Mouse (Mus musculus): ENCODE data around the gene Fam198b.
A peak's percentile ranks its signal among the peaks of the same experiment; 100 is the strongest.

The Fam198b gene

DNA sequence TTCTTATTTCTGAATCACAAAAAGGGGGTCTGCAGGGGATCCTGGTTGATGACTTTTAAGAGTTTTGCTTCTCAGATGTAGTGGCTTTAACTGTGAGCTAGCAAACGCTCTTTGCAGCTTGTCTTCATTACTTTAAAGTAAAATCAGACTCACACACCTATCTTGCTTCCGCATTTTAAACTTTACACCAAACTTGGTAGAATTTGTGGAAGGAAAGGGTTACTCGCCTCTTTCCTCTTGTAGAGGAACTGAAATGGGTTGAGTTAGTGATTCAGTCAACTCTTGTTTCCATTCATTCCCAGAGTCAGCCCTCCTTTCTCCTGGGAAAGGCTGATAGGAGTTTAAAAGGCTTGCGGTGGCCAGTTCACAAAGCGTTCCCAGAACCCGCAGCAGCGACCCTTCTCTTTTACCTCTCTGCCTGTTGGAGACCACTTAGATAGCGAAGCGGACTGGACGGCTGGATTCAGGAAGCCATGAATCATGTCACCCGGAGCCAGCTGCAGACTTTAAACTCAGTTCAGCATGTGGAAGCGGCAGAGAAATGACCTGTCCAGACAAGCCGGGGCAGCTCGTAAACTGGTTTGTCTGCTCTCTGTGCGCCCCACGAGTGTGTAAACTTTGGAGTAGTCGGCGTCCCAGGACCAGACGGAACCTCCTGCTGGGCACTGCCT lies 1.5 kb downstream of the Fam198b start:
- peak; percentile 26 for DNase-seq (ENCODE audit: low read depth, low spot score)

DNA sequence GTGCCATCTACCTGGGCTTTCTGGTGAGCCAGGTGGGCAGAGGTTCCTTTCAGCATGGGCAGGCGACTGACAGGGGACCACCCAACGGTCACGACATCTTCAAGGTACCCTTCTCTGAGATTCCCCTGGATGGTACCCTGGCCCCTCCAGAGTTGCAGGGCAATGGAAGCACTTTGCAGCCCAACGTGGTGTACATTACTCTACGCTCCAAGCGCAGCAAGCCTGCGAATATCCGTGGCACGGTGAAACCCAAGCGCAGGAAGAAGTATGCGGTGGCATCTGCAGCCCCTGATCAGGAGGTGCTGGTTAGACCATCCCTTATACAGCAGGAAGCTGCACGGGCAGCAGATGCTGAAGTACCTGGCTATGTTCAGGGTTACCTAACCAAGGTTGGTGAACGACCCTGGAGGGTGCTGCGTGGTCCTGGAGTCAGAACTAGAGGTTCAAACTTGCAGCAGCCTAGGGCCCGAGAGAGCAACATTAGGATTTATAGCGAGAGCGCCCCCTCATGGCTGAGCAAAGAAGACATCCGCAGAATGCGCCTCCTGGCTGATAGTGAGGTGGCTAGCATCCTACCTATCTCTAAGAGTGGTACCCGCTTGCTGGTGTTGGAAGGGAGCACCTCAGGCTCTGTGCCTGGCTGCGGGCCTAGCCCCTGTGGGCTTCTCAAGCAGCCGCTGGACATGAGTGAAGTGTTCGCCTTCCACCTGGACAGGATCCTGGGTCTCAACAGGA lies 2.2 kb downstream of the Fam198b start:
- DNase-seq (ENCODE audit: low read depth, low spot score): peak; percentile 51

- DNase-seq (ENCODE audit: low read depth, low spot score): no peak
These were observed 3.0 kb downstream of the Fam198b start for GRCm38 (mm10) chr3:79887161-79887855.

DNA sequence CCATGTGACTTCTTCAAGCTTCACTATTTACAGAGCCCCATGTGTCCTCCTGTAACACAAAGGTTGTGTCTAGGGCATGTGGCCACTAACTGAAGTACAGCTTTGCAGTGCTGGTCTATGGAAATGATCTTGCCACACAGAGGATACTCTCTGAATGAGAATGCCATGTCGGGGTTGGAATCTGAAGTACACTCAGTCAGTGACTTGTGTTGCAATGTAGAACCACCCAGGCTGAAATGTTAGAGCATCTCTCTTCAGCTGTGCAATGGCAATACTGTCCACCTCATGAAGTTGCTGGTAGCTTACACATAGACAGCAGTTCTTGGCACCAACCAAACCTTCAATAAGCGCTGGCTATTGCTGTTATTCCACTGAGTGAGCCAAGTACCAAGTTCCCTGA lies 3.6 kb downstream of the Fam198b start:
- DNase-seq (ENCODE audit: low read depth, low spot score): no peak

DNA sequence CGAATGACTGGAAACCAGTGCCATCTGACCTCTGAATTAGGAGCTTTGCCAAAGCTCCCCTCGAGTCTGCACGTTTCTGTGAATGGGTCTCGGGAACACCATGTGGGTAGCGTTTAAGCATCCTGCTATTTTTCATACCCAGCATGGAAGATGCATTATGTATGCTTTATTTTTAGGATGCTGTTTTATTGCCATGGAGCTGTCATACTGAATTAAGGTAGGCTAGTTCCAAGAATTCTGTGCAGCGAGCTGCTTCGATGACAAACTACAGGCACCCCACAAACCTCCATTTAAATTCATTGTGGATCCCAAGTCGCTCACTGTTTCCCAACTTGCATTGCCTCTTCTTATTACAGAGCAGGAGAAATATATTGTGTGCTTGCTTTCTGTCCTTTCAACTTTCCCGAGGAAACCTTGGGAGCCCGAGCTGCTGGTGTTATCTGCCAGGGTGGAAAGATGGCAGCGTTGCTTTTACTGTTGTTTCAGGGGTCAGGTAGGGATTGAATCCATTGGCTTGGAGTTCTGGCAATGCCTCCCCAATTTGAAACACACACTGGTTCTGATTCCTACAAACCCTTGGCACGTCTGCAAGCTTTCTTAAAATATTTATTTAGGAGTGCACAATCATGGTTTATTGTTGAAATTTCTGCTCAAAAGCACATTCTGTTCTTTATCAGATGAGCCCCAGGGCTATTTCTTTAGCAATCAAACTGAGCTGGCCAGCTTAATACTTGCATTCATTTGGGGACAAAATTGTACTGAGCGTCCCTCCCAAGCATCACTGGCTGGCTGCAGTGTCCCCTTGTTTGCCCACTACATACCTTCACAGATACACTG lies 13.4 kb downstream of the Fam198b start:
- DNase-seq (ENCODE audit: low read depth, low spot score): no peak

- DNase-seq (ENCODE audit: low read depth, low spot score): no peak
These were observed 14.2 kb downstream of the Fam198b start for GRCm38 (mm10) chr3:79898514-79898913.

GRCm38 (mm10) chr3:79899906-79900305 lies 15.6 kb downstream of the Fam198b start:
- DNase-seq (ENCODE audit: low read depth, low spot score): no peak

GRCm38 (mm10) chr3:79900502-79900901 lies 16.2 kb downstream of the Fam198b start:
- DNase-seq (ENCODE audit: low read depth, low spot score): no peak

DNA sequence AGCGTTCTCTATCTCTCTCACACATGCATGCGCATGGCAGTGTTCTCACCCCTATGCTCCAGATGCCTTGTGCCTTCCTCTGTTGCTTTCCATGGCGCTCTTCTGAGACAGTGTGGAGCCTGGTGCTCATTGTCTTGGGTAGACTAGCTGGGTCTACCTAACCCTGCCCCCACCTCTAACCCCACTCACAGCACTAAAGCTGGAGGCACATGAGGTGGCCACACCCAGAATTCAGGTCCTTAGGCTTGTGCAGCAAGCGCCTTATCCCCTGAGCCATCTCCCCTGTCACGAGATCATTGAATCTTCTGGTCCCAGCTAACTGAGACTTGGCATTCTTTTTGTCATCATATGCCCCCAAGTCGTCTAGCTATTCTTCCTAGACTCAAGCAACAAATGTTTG lies 17.0 kb downstream of the Fam198b start:
- peak; percentile 22 for DNase-seq (ENCODE audit: low read depth, low spot score)

DNA sequence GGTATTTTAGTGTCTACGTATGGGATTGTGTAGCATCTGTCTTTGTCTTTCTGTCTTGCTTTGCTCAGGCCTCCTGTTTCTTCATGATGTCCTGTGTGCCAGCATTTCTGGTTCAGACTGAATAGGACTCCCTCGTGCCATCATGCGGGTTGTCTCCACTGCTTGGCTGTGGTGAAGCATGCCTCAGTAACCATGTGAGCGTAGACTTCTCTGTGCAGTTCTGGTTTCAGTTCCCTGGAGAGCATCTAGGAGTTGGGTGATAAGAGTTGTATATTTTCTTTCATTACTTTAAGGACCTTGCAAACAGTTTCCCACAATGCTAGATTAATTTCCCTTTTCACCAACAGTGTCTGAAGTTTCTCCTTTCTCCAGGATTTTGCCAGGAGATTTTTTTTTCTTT lies 17.4 kb downstream of the Fam198b start:
- DNase-seq (ENCODE audit: low read depth, low spot score): no peak

DNA sequence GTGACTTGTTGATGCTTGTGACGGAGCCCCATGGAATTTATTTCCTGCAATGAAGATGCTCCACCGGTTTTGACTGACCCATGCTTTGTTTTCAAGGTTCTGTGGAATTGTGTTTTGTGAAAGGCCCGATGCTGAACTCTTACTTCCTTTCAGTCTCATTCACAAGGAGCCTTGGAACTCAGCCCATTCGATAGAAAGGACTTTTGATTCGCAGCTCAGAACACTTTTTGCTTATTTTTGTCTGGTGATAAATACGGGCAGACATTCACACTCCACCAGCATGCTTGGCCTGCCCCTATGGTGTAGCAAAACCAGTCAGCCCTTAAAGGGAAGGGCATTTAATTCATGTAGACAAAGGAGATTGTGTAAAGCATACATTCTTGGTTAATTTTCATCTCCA lies 19.5 kb downstream of the Fam198b start:
- DNase-seq (ENCODE audit: low read depth, low spot score): no peak

DNA sequence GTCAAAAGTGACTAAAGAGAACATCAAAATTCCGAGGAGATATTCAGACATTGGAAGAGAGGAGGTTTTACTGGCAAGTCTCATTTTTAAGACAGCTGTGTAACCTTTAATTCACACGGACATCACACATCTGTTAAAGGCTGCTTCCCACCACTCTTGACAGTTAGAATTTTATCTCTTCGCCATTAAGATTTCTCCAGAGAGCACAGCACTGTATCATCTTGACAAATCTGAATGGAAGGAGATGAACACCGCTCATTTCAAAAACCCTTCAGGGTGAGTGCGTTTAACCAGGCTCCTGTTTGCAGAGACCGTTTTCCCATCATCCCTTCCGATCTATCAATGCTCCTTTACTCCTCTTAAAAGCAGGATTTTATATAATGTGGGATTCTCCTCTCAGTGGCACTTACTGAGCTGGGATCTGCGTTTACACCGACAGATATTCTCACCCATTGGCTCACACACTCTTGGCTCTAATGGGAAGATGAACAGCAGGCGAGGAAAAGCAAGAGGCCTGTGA lies 20.0 kb downstream of the Fam198b start:
- no peak for DNase-seq (ENCODE audit: low read depth, low spot score)

GRCm38 (mm10) chr3:79905397-79905796 lies 21.1 kb downstream of the Fam198b start:
- no peak for DNase-seq (ENCODE audit: low read depth, low spot score)

- no peak for DNase-seq (ENCODE audit: low read depth, low spot score)
These were observed 22.1 kb downstream of the Fam198b start for GRCm38 (mm10) chr3:79906250-79907045.

GRCm38 (mm10) chr3:79907223-79907622 lies 22.9 kb downstream of the Fam198b start:
- DNase-seq (ENCODE audit: low read depth, low spot score): peak; percentile 76

DNA sequence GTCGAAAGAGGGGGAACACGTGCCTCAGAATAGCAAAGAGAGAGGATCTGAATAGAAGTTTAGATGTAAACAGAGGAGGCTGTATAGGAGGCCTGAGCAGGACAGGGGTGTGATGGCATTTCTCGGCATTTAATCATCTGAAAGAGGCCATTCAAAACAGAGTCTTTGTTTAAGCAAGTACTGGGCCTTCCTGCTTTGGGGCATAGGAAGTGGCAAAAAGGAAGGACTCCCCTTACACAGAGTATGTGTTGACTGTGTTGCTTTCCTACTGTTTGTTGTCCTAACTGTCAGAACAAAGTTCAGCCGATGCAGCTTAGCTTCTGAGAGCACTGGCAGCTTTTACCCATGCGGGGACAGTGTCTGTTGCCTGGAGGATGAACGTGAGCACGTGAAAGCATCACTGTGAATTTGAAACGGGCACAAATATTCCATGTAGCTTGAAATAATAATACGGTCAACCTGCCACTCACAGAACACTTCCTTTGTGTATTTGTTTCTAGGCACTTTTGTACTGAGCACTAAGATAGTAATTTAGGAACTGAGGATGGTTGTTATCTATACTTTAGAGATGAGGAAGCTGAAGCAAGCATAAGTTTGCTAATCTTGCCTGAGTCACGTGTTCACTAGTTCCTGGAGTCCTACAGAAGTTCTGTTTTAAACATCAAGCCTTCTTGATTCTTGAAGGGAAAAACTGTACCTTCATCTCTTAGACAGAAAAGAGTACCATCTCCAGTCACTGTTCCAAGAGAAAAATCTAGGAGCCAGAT lies 26.2 kb downstream of the Fam198b start:
- no peak for DNase-seq (ENCODE audit: low read depth, low spot score)

- DNase-seq (ENCODE audit: low read depth, low spot score): no peak
These were observed 26.8 kb downstream of the Fam198b start for GRCm38 (mm10) chr3:79911166-79911565.

DNA sequence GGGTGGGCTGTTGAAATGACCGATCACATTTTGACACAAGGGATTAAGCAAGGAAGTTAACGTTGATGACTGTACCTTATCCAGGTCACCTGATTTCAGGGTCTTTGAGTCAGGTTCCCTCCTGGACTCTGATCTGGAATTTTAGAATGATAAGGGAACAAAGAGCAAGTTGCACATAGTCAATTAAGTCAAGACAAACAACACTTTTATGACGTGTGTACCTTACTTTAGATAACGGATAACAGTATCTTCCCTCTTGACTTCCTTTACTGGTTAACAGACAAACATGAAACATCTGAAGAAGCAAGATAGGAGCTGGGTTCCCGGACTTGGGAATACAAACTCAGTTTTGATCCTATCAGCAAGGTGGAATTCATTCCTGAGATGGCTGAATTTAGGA lies 29.7 kb downstream of the Fam198b start:
- DNase-seq (ENCODE audit: low read depth, low spot score): no peak

DNA sequence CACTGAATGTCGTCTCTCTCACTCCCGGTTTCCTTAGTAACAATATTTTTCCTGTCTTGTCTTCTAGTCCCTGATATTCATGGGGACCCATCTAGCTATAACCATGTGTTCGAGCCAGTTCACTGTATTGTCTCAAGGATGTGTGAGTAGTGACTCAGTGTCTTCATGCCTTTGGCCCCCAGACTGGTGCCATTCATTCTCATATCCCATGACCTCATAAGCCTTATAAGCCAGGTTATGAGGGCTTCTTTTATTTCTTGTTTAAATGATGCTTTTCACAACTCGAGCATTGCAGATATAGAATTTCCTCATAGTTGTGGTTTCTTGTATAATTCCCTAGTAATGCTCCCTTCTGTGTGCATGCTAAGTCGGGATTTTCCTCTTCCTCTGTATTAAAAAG lies 31.9 kb downstream of the Fam198b start:
- no peak for DNase-seq (ENCODE audit: low read depth, low spot score)

DNA sequence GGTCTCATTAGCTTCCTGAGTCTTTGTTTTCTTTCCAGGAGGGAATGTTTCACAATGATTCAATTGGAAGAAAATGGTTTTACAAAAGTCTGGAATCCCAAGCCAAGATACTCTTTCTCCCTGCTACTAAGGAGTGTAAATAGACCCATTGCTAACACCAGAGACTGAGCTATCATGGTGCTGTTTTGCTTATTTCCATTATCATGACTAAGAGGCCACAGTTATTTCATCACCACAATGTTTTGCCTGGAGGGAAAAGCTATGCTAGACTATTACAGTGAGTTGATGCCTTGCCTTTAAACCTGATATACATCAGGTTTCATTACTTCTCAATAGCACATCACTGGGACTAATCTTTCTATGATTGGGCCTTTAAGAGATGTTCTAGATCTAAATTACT lies 34.4 kb downstream of the Fam198b start:
- DNase-seq (ENCODE audit: low read depth, low spot score): no peak
